Mouse (Mus musculus): ENCODE measurements around the gene Tcl1b1. TPM values are rescaled to one million over a fixed set of nuclear protein-coding genes. Genes with fewer than 3 reads are reported as not detected.

The Tcl1b1 gene
- polyA plus RNA-seq, 1 experiment from 2014 or later = not detected

DNA sequence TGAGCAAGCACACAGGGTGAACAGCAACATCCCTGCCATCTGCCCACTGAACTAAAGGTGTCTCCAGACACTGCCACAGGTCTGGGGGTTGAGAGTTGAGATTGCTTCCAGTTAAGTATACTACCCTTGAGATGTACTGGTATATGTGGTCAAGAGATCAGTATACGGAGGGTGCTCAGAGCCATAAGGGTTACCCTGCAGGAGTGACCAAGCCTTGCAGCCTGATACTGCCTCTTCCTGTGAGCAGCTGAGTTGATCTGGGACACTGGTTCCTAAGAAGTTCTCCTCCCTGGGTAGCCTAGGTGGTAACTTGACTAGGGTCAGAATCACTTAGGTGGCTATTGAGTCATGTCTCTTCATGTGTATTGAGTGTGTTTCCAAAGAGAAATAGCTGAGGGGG lies 49.0 kb downstream of the Tcl1b1 start:
- Histone ChIP-seq H3K4me3 (no peak overlapping the region), H3K27me3 (replicated peaks; ENCODE audit: low read depth, poor library complexity, severe bottlenecking) (no peaks in the 10 kb centered on the region), H3K4me1 (no peaks in the 10 kb centered on the region), H3K9me3 (no peaks in the 10 kb centered on the region), H3K27ac (replicated peaks) (no peak overlapping the region), H3K36me3 (replicated peaks) (no peaks in the 10 kb centered on the region)
- no peak for DNase-seq (ENCODE audit: low spot score)
- WGBS = 89% methylated on average over 1 of the region's 1 CpGs

DNA sequence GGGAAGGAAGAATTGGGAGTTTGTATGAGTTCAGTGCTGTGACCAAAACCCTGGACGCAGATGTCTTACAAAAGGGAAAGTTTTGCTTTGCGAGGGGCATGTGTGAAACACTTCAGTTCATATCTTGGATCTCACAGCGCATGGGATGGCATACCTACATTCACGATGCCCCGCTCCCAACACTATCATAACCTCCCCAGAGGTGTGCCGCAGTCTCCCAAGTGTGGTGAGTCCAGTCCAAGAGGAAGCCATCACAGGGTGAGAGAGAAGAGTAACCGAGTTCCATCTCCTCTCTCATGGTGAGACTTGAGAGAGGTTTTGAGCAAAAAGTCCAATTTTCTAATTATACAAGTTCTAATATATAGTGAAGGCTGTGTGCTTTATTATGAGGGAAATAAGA lies 49.7 kb downstream of the Tcl1b1 start:
- Histone ChIP-seq H3K4me3 (no peak overlapping the region), H3K36me3 (replicated peaks) (no peaks in the 10 kb centered on the region), H3K27ac (replicated peaks) (no peak overlapping the region), H3K9me3 (no peaks in the 10 kb centered on the region), H3K4me1 (no peaks in the 10 kb centered on the region), H3K27me3 (replicated peaks; ENCODE audit: low read depth, poor library complexity, severe bottlenecking) (no peaks in the 10 kb centered on the region)
- 94% methylated on average over 7 of the region's 7 CpGs for WGBS
- DNase-seq (ENCODE audit: low spot score) = no peak

Other genes with a start within 250 kb of the Tcl1b1 start
- 0.24 and 0.26 TPM in 2 replicates for gene Syne3, start 149.9 kb upstream of the Tcl1b1 start, polyA plus RNA-seq (2016; fragmentation: Nextera tagmentation; extraction: Ambion mirVana)
- gene Glrx5, start 127.0 kb upstream of the Tcl1b1 start, polyA plus RNA-seq (2016; fragmentation: Nextera tagmentation; extraction: Ambion mirVana) = 218 and 234 TPM in 2 replicates
- gene Tcl1b2, start 13.7 kb upstream of the Tcl1b1 start, polyA plus RNA-seq (2016; fragmentation: Nextera tagmentation; extraction: Ambion mirVana) = not detected in 2 replicates
- not detected in 2 replicates for gene Tcl1b5, start 16.7 kb downstream of the Tcl1b1 start, polyA plus RNA-seq (2016; fragmentation: Nextera tagmentation; extraction: Ambion mirVana)
- gene Tcl1b3, start 31.4 kb downstream of the Tcl1b1 start, polyA plus RNA-seq (2016; fragmentation: Nextera tagmentation; extraction: Ambion mirVana) = not detected in 2 replicates
- not detected in 2 replicates for gene Tcl1b4, start 42.3 kb downstream of the Tcl1b1 start, polyA plus RNA-seq (2016; fragmentation: Nextera tagmentation; extraction: Ambion mirVana)
- not detected in 2 replicates for gene Tcl1, start 63.1 kb downstream of the Tcl1b1 start, polyA plus RNA-seq (2016; fragmentation: Nextera tagmentation; extraction: Ambion mirVana)
- gene Tunar, start 174.2 kb downstream of the Tcl1b1 start, polyA plus RNA-seq (2016; fragmentation: Nextera tagmentation; extraction: Ambion mirVana) = 0.79 and 0.82 TPM in 2 replicates